8 mouse cellular contexts compared by ENCODE assay signal in the genomic region with DNA sequence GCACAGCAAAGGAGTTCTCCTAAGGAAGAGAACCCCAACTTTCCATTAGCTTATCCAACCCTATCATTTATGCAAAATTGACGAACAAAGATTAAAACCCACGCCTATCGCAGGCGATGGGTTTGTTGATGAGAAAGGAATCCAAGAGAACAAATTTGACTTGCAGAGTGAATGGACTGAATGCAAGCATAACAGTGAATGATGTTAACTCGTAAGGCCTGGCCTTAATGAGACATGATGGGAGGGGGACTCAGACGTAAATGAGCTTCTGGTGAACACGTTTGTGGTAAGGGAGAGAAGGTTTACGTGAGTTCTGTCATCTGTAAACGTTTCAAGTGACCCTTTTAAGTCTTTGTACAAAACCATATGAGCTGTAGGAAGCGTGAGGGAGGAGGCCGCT. TPM values are rescaled to one million over a fixed set of nuclear protein-coding genes. Genes with fewer than 3 reads are reported as not detected.
DNase-seq lines count a peak whose midpoint lies in the region; ATAC-seq lines count a peak whose summit lies in the region.

No protein-coding gene starts in this region.

- H3K27me3 ChIP-seq in heart, embryonic 15.5 days: peaks cover 18% of the 10 kb centered on the region
- H3K27me3 ChIP-seq in embryonic facial prominence, embryonic 14.5 days (replicated peaks; ENCODE audit: control insufficient read depth, insufficient read depth, low read length): peaks cover 26% of the 10 kb centered on the region
- peaks cover 4% of the 10 kb centered on the region; the same call in 1 of the 2 replicates for H3K27me3 ChIP-seq in hindbrain, embryonic 16.5 days (replicated peaks; ENCODE audit: control insufficient read depth, insufficient read depth, low read length)
- H3K27me3 ChIP-seq in midbrain, embryonic 13.5 days: peaks cover 48% of the 10 kb centered on the region

- no peak overlapping the region for H3K9ac ChIP-seq in heart, embryonic 15.5 days
- H3K9ac ChIP-seq in embryonic facial prominence, embryonic 14.5 days (ENCODE audit: low read depth, low read length): no peak overlapping the region
- no peak overlapping the region; the same call in 1 of the 2 replicates for H3K9ac ChIP-seq in hindbrain, embryonic 16.5 days (ENCODE audit: low read depth, low read length)
- H3K9ac ChIP-seq in midbrain, embryonic 13.5 days (replicated peaks): peak overlapping the region; percentile 73

- peaks cover 22% of the 10 kb centered on the region for H3K4me1 ChIP-seq in heart, embryonic 15.5 days (replicated peaks)
- peaks cover 8% of the 10 kb centered on the region for H3K4me1 ChIP-seq in embryonic facial prominence, embryonic 14.5 days (ENCODE audit: control insufficient read depth, insufficient read depth, low read length)
- peaks cover 9% of the 10 kb centered on the region for H3K4me1 ChIP-seq in hindbrain, embryonic 16.5 days (ENCODE audit: control insufficient read depth, insufficient read depth, low read depth, low read length)
- peaks cover 28% of the 10 kb centered on the region for H3K4me1 ChIP-seq in midbrain, embryonic 13.5 days (replicated peaks)

- DNase-seq in heart, postnatal 36 days: no peak
- no peak for DNase-seq in embryonic facial prominence, embryonic 14.5 days (ENCODE audit: low spot score)
- DNase-seq in cerebellum, adult 8-10 months: no peak
- DNase-seq in frontal cortex, postnatal 25 days (ENCODE audit: low spot score in 2 of 2): no peak
- DNase-seq in cerebellum, adult 11 months: no peak

- no peak overlapping the region for H3K27ac ChIP-seq in heart, embryonic 15.5 days
- no peak overlapping the region for H3K27ac ChIP-seq in embryonic facial prominence, embryonic 14.5 days (replicated peaks; ENCODE audit: low read depth, low read length)
- no peak overlapping the region for H3K27ac ChIP-seq in hindbrain, embryonic 16.5 days (ENCODE audit: low read depth, low read length)
- no peak overlapping the region for H3K27ac ChIP-seq in midbrain, embryonic 13.5 days

- H3K4me2 ChIP-seq in heart, embryonic 15.5 days: peak overlapping the region; percentile 98
- H3K4me2 ChIP-seq in embryonic facial prominence, embryonic 14.5 days (ENCODE audit: low read depth, low read length): peak overlapping the region; percentile 100
- peak overlapping the region; percentile 100 for H3K4me2 ChIP-seq in hindbrain, embryonic 16.5 days (ENCODE audit: low read length)
- peak overlapping the region; percentile 100 for H3K4me2 ChIP-seq in midbrain, embryonic 13.5 days (replicated peaks)

- intact Hi-C loops in heart, postnatal 36 days (cut with DNase I): no loop called here

- no peak for ATAC-seq in heart, embryonic 15.5 days (replicated peaks; ENCODE audit: insufficient number of reproducible peaks, insufficient read depth, low FRiP score, low read depth)
- no peak for ATAC-seq in embryonic facial prominence, embryonic 14.5 days (ENCODE audit: low read depth)
- no peak for ATAC-seq in hindbrain, embryonic 16.5 days
- no peak for ATAC-seq in midbrain, embryonic 13.5 days

- H3K9me3 ChIP-seq in heart, embryonic 15.5 days (replicated peaks): no peaks in the 10 kb centered on the region
- H3K9me3 ChIP-seq in embryonic facial prominence, embryonic 14.5 days (ENCODE audit: control insufficient read depth, low read length): no peaks in the 10 kb centered on the region; the same call in 1 of the 2 replicates
- no peaks in the 10 kb centered on the region for H3K9me3 ChIP-seq in hindbrain, embryonic 16.5 days (ENCODE audit: control insufficient read depth, low read length)
- no peaks in the 10 kb centered on the region for H3K9me3 ChIP-seq in midbrain, embryonic 13.5 days

- WGBS in heart, embryonic 15.5 days: 31% methylated on average over 11 of the region's 11 CpGs
- 9% methylated on average over 11 of the region's 11 CpGs for WGBS in embryonic facial prominence, embryonic 14.5 days
- 7% methylated on average over 11 of the region's 11 CpGs for WGBS in hindbrain, embryonic 16.5 days
- WGBS in midbrain, embryonic 13.5 days: 8% methylated on average over 11 of the region's 11 CpGs

- peak overlapping the region; percentile 63 for H3K4me3 ChIP-seq in heart, embryonic 15.5 days
- peak overlapping the region; percentile 53 for H3K4me3 ChIP-seq in embryonic facial prominence, embryonic 14.5 days (ENCODE audit: low read depth, low read length)
- peak overlapping the region; percentile 64 for H3K4me3 ChIP-seq in hindbrain, embryonic 16.5 days (ENCODE audit: low read length)
- H3K4me3 ChIP-seq in midbrain, embryonic 13.5 days (replicated peaks): peak overlapping the region; percentile 63

- H3K36me3 ChIP-seq in heart, embryonic 15.5 days: no peaks in the 10 kb centered on the region
- H3K36me3 ChIP-seq in embryonic facial prominence, embryonic 14.5 days (ENCODE audit: control insufficient read depth, insufficient read depth, low read length): no peaks in the 10 kb centered on the region
- H3K36me3 ChIP-seq in hindbrain, embryonic 16.5 days (ENCODE audit: control insufficient read depth, insufficient read depth, low read length): no peaks in the 10 kb centered on the region
- H3K36me3 ChIP-seq in midbrain, embryonic 13.5 days: no peaks in the 10 kb centered on the region

RNA-seq across cellular contexts. Expression of a gene that starts 1.2 kb away (rescaled TPM):
- polyA plus RNA-seq in heart, embryonic 15.5 days (2015; fragmentation: Nextera tagmentation; extraction: Ambion mirVana): 2.6 and 3.3 TPM in 2 replicates
- total RNA-seq in heart, postnatal 36 days (2021): 10 to 100 TPM; 14.8 to 22.1 TPM
- polyA plus RNA-seq in embryonic facial prominence, embryonic 14.5 days (2014; fragmentation: Nextera tagmentation; extraction: Ambion mirVana): 3.8 and 4.0 TPM in 2 replicates
- 3.3 and 3.5 TPM in 2 replicates for polyA plus RNA-seq in hindbrain, embryonic 16.5 days (2015; fragmentation: Nextera tagmentation; extraction: Ambion mirVana)
- polyA plus RNA-seq in midbrain, embryonic 13.5 days (2015; fragmentation: Nextera tagmentation; extraction: Ambion mirVana): 3.2 and 4.2 TPM in 2 replicates
